Comparison of ENCODE assay signal across 8 mouse cellular contexts in the genomic region with DNA sequence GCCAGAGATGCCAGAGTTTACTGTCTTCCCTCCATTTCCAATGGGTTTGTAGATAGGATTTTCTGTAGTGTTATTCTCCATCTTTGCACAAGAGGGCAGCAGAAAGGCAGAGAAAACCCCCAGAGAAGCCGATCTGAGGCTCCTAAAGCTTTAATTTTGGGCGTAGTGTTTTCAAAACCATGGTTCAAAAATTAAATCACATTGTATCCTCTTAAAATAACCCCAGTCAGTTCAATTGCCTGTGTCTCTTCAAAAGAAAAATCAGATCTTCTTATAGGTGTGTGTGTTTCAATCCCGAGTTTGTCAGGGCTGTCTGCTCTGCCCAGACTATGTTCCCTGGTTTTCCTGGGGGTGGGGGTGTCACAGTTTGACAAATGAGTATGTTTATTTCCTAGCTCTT. TPM values are rescaled to one million over a fixed set of nuclear protein-coding genes. Genes with fewer than 3 reads are reported as not detected.
DNase-seq lines count a peak whose midpoint lies in the region; ATAC-seq and TF ChIP-seq lines count a peak whose summit lies in the region.

No protein-coding gene starts in this region.

- DNase-seq in adrenal gland, postnatal 14 days = peak; percentile 18
- DNase-seq in adrenal gland, adult 18-20 months (ENCODE audit: low spot score in 2 of 2) = no peak
- peak; percentile 63 for DNase-seq in embryo, embryonic 10 days (ENCODE audit: low spot score)
- DNase-seq in heart, postnatal 0 days (ENCODE audit: low spot score) = peak; percentile 74
- peak; percentile 56 to 80 for DNase-seq in left cerebral cortex, postnatal 25 days (ENCODE audit: low spot score in 2 of 2)
- DNase-seq in urinary bladder, postnatal 14 days (ENCODE audit: low spot score) = no peak

- peak; percentile 66 for ATAC-seq in CD4-positive, CD25-positive, alpha-beta regulatory T cell, adult 4 months
- peak; percentile 57; the same call in 1 of the 2 replicates for ATAC-seq in heart, postnatal 0 days (ENCODE audit: insufficient read depth, low read depth)
- peak; percentile 53 for ATAC-seq in midbrain, embryonic 12.5 days (ENCODE audit: low FRiP score, low read depth)

- H3K4me2 ChIP-seq in heart, postnatal 0 days (ENCODE audit: low read depth, low read length) = peak overlapping the region; percentile 70
- H3K4me2 ChIP-seq in midbrain, embryonic 12.5 days (replicated peaks) = peak overlapping the region; percentile 54

- no peak for TF ChIP-seq EP300 in heart, postnatal 0 days (IDR thresholded peaks at IDR 0.05; ENCODE audit: low read depth)

- H3K27me3 ChIP-seq in heart, postnatal 0 days (ENCODE audit: control insufficient read depth, insufficient read depth, low read length) = no peaks in the 10 kb centered on the region
- H3K27me3 ChIP-seq in midbrain, embryonic 12.5 days = no peaks in the 10 kb centered on the region

- H3K9me3 ChIP-seq in heart, postnatal 0 days (replicated peaks; ENCODE audit: control insufficient read depth, low read length) = 0 out of 2 replicates have a peak, but pooled peaks cover 4% of the 10 kb centered on the region
- H3K9me3 ChIP-seq in midbrain, embryonic 12.5 days = peaks cover 8% of the 10 kb centered on the region; the same call in 1 of the 2 replicates

- peak overlapping the region; percentile 42 for H3K4me3 ChIP-seq in heart, postnatal 0 days (ENCODE audit: low read depth, low read length)
- peak overlapping the region; percentile 32 for H3K4me3 ChIP-seq in midbrain, embryonic 12.5 days

- no peaks in the 10 kb centered on the region for H3K36me3 ChIP-seq in heart, postnatal 0 days (replicated peaks; ENCODE audit: control insufficient read depth, insufficient read depth, low read length)
- H3K36me3 ChIP-seq in midbrain, embryonic 12.5 days = no peaks in the 10 kb centered on the region

- TF ChIP-seq CTCF in heart, postnatal 0 days (IDR thresholded peaks at IDR 0.05; ENCODE audit: low read depth) = peak; percentile 69

- no peaks in the 10 kb centered on the region for H3K4me1 ChIP-seq in heart, postnatal 0 days (ENCODE audit: control insufficient read depth, insufficient read depth)
- peaks cover 20% of the 10 kb centered on the region for H3K4me1 ChIP-seq in midbrain, embryonic 12.5 days

- peak overlapping the region; percentile 28; the same call in 1 of the 2 replicates for H3K9ac ChIP-seq in heart, postnatal 0 days (replicated peaks; ENCODE audit: low read depth, low read length)
- peak overlapping the region; percentile 52 for H3K9ac ChIP-seq in midbrain, embryonic 12.5 days (replicated peaks)

- WGBS in heart, postnatal 0 days = 0% methylated on average over 3 of the region's 3 CpGs
- under 1% methylated on average over 3 of the region's 3 CpGs for WGBS in midbrain, embryonic 12.5 days

- H3K27ac ChIP-seq in heart, postnatal 0 days (ENCODE audit: low read depth) = peak overlapping the region; percentile 50
- H3K27ac ChIP-seq in midbrain, embryonic 12.5 days (replicated peaks) = peak overlapping the region; percentile 92

- intact Hi-C loops in left cerebral cortex, postnatal 25 days (cut with DNase I) = loop anchor here (2.0 to 10.0 kb wide), 2 partner anchors 71 to 153 kb away; partner anchors contain the start of gene Scn3a

RNA-seq across cellular contexts. Expression of gene Slc38a11, which starts 49.9 kb away (rescaled TPM):
- 19.6 and 27.8 TPM in 2 replicates for total RNA-seq in adrenal gland, postnatal 14 days (2021)
- total RNA-seq in adrenal gland, adult 18-20 months (2021) = 10 to 100 TPM; 22.0 to 22.6 TPM
- not detected for polyA plus RNA-seq in CD4-positive, CD25-positive, alpha-beta regulatory T cell, adult 4 months (2017; shearing (Covaris generic))
- not detected in 2 replicates for total RNA-seq in heart, postnatal 0 days (2014; rRNA removed; ENCODE audit: low replicate concordance)
- polyA plus RNA-seq in heart, postnatal 0 days (2015; fragmentation: Nextera tagmentation; extraction: Ambion mirVana) = 0.41 and 0.44 TPM in 2 replicates
- 1 to 10 TPM; 2.3 to 2.4 TPM for total RNA-seq in left cerebral cortex, postnatal 25 days (2021)
- 2.5 and 3.5 TPM in 2 replicates for polyA plus RNA-seq in midbrain, embryonic 12.5 days (2016; fragmentation: Nextera tagmentation; extraction: Ambion mirVana)

Comparison
In these comparisons a context has a peak if more than half of its experiments do, and no peak if none do; other contexts are left out.
1. DNase-seq: peak in adrenal gland, postnatal 14 days (single experiment), embryo, embryonic 10 days (single experiment), heart, postnatal 0 days (single experiment) and left cerebral cortex, postnatal 25 days (2 of 2); none in adrenal gland, adult 18-20 months (0 of 2) and urinary bladder, postnatal 14 days (single experiment).
2. Peak in every context shown above with its lines, with median percentiles within 50 percentile points of each other: ATAC-seq.